Mouse (Mus musculus): ENCODE measurements around the gene Adamts5. TPM values are rescaled to one million over a fixed set of nuclear protein-coding genes. Genes with fewer than 3 reads are reported as not detected.

The Adamts5 gene
- polyA plus RNA-seq, 1 experiment, result 0.16 TPM

DNA sequence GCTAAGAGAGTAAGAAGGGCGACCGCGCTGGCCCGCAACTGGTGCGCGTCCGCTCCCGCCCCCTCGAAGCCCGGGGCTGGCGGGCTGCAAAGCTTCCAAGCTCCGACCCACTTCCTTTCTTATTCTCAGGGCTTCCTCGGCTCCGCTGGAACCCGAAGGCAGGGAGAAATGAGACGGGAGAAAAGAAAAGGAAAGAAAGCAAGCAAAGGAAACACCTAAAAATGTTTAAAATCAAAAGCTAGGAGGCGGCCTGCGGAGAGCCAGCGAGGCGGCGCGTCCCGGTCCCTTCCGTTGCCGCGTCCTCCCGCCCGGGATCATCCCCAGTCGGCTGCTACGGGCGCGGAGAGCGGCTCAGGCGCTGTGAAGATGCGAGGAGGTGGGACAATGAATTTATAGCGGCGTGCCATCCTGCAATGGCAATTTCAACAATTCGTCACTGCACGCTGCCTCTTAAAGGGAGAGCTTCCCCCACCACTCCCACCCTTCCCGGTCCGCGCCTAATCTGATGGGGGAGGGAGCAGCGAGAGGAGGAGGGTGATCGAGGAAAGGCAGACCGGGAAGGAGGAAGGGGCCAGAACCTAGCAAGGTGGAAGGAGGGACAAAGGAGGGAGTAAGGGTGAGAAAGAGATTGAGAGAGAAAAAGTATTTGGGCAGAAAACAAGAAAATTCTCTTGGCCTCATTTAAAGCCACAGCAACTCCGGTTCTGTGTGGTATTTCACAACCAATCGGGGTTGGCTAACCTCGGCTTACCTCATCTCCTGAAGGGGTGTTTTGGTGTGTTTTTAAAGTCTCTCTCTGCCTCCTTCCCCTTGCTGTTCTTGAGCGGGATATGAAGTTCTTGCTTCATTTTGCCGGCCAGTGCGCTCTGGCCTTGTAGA lies 687 bp downstream of the Adamts5 start:
- no peaks in the 10 kb centered on the region for H3K79me2 ChIP-seq (ENCODE audit: control insufficient read depth, insufficient read depth)
- H3K79me3 ChIP-seq (ENCODE audit: low read depth), result no peaks in the 10 kb centered on the region
- H3ac ChIP-seq (ENCODE audit: control insufficient read depth, insufficient read length, low read depth), result peak overlapping the region; percentile 16
- no peaks in the 10 kb centered on the region for H3K36me3 ChIP-seq (ENCODE audit: control insufficient read depth, insufficient read depth)
- no peak overlapping the region for H3K4me3 ChIP-seq (ENCODE audit: insufficient read depth, poor library complexity, severe bottlenecking)
- no peak for TF ChIP-seq CTCF (IDR thresholded peaks at IDR 0.05; ENCODE audit: control insufficient read depth, insufficient read depth, insufficient read length)
- no peak for TF ChIP-seq USF1 (IDR thresholded peaks at IDR 0.05; ENCODE audit: low read depth)
- no peak for TF ChIP-seq MAX (IDR thresholded peaks at IDR 0.05)
- no peak for TF ChIP-seq MYOD1 (IDR thresholded peaks at IDR 0.05; ENCODE audit: control insufficient read depth, insufficient read length, low read depth)
- no peak for TF ChIP-seq FOSL1 (IDR thresholded peaks at IDR 0.05; ENCODE audit: insufficient read depth, low read length, poor library complexity, severe bottlenecking)
- TF ChIP-seq CEBPB (IDR thresholded peaks at IDR 0.05; ENCODE audit: low read depth), result no peak
- H3K27me3 ChIP-seq (ENCODE audit: control insufficient read depth, insufficient read depth, insufficient read length), result no peaks in the 10 kb centered on the region

DNA sequence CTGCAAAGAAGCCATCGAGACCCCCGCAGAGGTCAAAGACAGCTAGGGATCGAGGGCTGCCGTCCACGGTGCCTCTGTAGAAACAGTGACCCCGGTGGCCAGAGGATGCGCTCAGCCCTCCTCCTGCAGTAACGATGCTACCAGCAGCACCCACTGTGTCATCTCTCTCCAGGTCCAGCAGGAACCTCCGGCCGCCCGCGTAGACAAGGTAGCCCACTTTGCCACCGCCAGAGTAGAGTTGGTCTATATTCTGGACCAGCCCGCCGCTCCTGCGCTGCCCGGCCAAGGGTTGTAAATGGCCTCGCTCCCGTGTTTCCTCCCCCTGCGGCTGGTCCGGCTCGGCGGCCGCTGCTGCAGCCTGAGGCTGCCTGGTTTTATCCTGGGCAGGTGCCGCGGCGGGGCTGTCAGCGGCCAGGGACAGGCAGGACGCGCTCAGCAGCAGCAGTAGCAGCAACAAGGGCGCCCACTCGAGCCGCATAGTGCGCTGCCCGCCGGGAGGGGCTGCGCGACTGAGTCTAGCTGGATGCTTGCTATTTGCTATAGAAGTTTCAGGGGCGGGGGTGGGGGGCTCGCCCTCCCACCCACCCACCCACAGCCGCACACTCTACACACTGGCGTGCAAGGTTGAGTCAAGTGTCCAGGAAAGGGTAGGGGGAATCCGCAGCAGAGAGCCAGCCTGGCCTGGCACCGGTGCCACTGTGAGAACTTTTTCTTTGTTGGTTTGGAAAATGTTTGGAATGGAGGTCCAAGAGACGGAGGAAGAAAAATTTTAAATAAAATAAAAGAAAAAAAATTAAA lies 1.6 kb downstream of the Adamts5 start:
- H3K36me3 ChIP-seq (ENCODE audit: control insufficient read depth, insufficient read depth), result no peaks in the 10 kb centered on the region
- no peak for TF ChIP-seq FOSL1 (IDR thresholded peaks at IDR 0.05; ENCODE audit: insufficient read depth, low read length, poor library complexity, severe bottlenecking)
- no peak for TF ChIP-seq CEBPB (IDR thresholded peaks at IDR 0.05; ENCODE audit: low read depth)
- TF ChIP-seq MYOG (IDR thresholded peaks at IDR 0.05; ENCODE audit: control insufficient read depth, extremely low read depth, insufficient read length), result no peak
- no peak for TF ChIP-seq USF1 (IDR thresholded peaks at IDR 0.05; ENCODE audit: low read depth)
- no peak for TF ChIP-seq MAX (IDR thresholded peaks at IDR 0.05)
- no peak for TF ChIP-seq CTCF (IDR thresholded peaks at IDR 0.05; ENCODE audit: control insufficient read depth, insufficient read depth, insufficient read length)
- TF ChIP-seq MYOD1 (IDR thresholded peaks at IDR 0.05; ENCODE audit: control insufficient read depth, insufficient read length, low read depth), result no peak
- H3K4me3 ChIP-seq (ENCODE audit: insufficient read depth, poor library complexity, severe bottlenecking), result no peak overlapping the region
- no peaks in the 10 kb centered on the region for H3K79me2 ChIP-seq (ENCODE audit: control insufficient read depth, insufficient read depth)
- no peaks in the 10 kb centered on the region for H3K79me3 ChIP-seq (ENCODE audit: low read depth)
- peak overlapping the region; percentile 14 for H3ac ChIP-seq (ENCODE audit: control insufficient read depth, insufficient read length, low read depth)
- no peaks in the 10 kb centered on the region for H3K27me3 ChIP-seq (ENCODE audit: control insufficient read depth, insufficient read depth, insufficient read length)

DNA sequence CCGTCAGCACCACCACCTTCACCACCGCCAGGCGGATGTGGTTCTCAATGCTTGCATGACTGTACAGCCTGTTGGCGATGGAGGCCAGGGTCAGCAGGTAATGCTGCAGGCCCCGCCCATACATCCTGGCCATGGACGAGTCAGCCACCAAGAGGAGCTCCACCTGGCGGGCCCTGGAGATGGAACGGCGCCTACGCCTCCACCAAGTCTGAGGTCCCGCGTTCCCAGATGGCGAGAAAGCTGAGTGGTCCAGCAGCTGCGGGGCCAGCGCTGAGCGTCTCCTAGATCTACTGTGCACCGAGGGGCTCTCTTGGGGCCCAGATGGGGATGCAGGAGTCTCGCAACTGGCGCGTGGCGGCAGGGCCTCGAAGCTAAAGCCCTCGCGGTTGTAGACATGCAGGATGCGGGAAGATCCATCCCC lies 2.3 kb downstream of the Adamts5 start:
- H3K36me3 ChIP-seq (ENCODE audit: control insufficient read depth, insufficient read depth), result no peaks in the 10 kb centered on the region
- no peak overlapping the region for H3ac ChIP-seq (ENCODE audit: control insufficient read depth, insufficient read length, low read depth)
- no peaks in the 10 kb centered on the region for H3K79me3 ChIP-seq (ENCODE audit: low read depth)
- TF ChIP-seq CEBPB (IDR thresholded peaks at IDR 0.05; ENCODE audit: low read depth), result no peak
- no peak for TF ChIP-seq USF1 (IDR thresholded peaks at IDR 0.05; ENCODE audit: low read depth)
- TF ChIP-seq CTCF (IDR thresholded peaks at IDR 0.05; ENCODE audit: control insufficient read depth, insufficient read depth, insufficient read length), result no peak
- TF ChIP-seq FOSL1 (IDR thresholded peaks at IDR 0.05; ENCODE audit: insufficient read depth, low read length, poor library complexity, severe bottlenecking), result no peak
- TF ChIP-seq MAX (IDR thresholded peaks at IDR 0.05), result no peak
- TF ChIP-seq MYOD1 (IDR thresholded peaks at IDR 0.05; ENCODE audit: control insufficient read depth, insufficient read length, low read depth), result no peak
- no peak for TF ChIP-seq MYOG (IDR thresholded peaks at IDR 0.05; ENCODE audit: control insufficient read depth, extremely low read depth, insufficient read length)
- no peaks in the 10 kb centered on the region for H3K79me2 ChIP-seq (ENCODE audit: control insufficient read depth, insufficient read depth)
- H3K4me3 ChIP-seq (ENCODE audit: insufficient read depth, poor library complexity, severe bottlenecking), result no peak overlapping the region
- no peaks in the 10 kb centered on the region for H3K27me3 ChIP-seq (ENCODE audit: control insufficient read depth, insufficient read depth, insufficient read length)

DNA sequence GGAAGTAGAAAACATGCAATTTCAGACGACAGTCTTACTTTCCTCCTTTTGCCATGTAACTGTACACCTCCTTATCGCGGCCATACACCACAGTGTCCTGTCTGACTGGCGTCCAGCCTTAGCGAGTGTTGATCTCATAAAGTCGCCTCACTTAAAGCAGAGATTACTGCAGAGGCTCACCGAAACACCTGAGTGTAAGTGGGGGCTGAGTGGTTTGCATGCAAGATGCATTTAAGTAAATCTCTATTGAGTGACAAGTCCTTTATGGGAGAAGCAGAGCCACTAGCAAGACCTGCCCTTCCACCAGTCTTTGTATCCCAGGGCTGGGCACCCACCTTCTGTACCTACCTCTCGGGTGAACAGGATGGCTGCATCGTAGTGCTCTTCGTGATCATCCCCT lies 2.8 kb downstream of the Adamts5 start:
- H3K27me3 ChIP-seq (ENCODE audit: control insufficient read depth, insufficient read depth, insufficient read length), result no peaks in the 10 kb centered on the region
- no peaks in the 10 kb centered on the region for H3K79me2 ChIP-seq (ENCODE audit: control insufficient read depth, insufficient read depth)
- H3ac ChIP-seq (ENCODE audit: control insufficient read depth, insufficient read length, low read depth), result no peak overlapping the region
- no peaks in the 10 kb centered on the region for H3K79me3 ChIP-seq (ENCODE audit: low read depth)
- H3K4me3 ChIP-seq (ENCODE audit: insufficient read depth, poor library complexity, severe bottlenecking), result no peak overlapping the region
- TF ChIP-seq FOSL1 (IDR thresholded peaks at IDR 0.05; ENCODE audit: insufficient read depth, low read length, poor library complexity, severe bottlenecking), result no peak
- no peak for TF ChIP-seq CTCF (IDR thresholded peaks at IDR 0.05; ENCODE audit: control insufficient read depth, insufficient read depth, insufficient read length)
- TF ChIP-seq MYOD1 (IDR thresholded peaks at IDR 0.05; ENCODE audit: control insufficient read depth, insufficient read length, low read depth), result no peak
- TF ChIP-seq MYOG (IDR thresholded peaks at IDR 0.05; ENCODE audit: control insufficient read depth, extremely low read depth, insufficient read length), result no peak
- TF ChIP-seq CEBPB (IDR thresholded peaks at IDR 0.05; ENCODE audit: low read depth), result no peak
- TF ChIP-seq MAX (IDR thresholded peaks at IDR 0.05), result no peak
- TF ChIP-seq USF1 (IDR thresholded peaks at IDR 0.05; ENCODE audit: low read depth), result no peak
- H3K36me3 ChIP-seq (ENCODE audit: control insufficient read depth, insufficient read depth), result no peaks in the 10 kb centered on the region

DNA sequence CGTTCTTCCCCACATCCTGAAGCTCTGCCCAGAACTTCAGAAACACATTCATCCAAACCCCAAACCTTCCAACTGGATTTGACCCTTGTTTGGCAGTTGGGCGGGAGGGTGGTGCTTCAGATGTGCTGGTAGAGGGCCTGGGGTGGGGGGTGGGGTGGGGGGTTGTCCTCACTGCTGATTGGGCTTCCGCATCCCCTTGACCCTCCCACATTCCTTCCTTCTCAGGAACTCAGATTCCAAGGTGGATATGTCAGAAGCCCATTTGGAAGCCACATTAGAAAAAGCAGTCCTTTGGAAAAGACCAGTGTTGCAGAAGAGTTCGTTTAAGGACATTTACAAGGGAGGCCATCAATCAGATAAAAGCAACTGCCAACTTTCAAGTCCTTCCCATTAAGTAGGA lies 3.2 kb downstream of the Adamts5 start:
- Histone ChIP-seq H3ac (ENCODE audit: control insufficient read depth, insufficient read length, low read depth) (no peak overlapping the region), H3K4me3 (ENCODE audit: insufficient read depth, poor library complexity, severe bottlenecking) (no peak overlapping the region), H3K79me3 (ENCODE audit: low read depth) (no peaks in the 10 kb centered on the region), H3K27me3 (ENCODE audit: control insufficient read depth, insufficient read depth, insufficient read length) (no peaks in the 10 kb centered on the region), H3K36me3 (ENCODE audit: control insufficient read depth, insufficient read depth) (no peaks in the 10 kb centered on the region), H3K79me2 (ENCODE audit: control insufficient read depth, insufficient read depth) (no peaks in the 10 kb centered on the region)
- no peak for TF ChIP-seq MYOG (IDR thresholded peaks at IDR 0.05; ENCODE audit: control insufficient read depth, extremely low read depth, insufficient read length)
- no peak for TF ChIP-seq CEBPB (IDR thresholded peaks at IDR 0.05; ENCODE audit: low read depth)
- no peak for TF ChIP-seq FOSL1 (IDR thresholded peaks at IDR 0.05; ENCODE audit: insufficient read depth, low read length, poor library complexity, severe bottlenecking)
- TF ChIP-seq MAX (IDR thresholded peaks at IDR 0.05), result no peak
- no peak for TF ChIP-seq USF1 (IDR thresholded peaks at IDR 0.05; ENCODE audit: low read depth)
- no peak for TF ChIP-seq CTCF (IDR thresholded peaks at IDR 0.05; ENCODE audit: control insufficient read depth, insufficient read depth, insufficient read length)
- no peak for TF ChIP-seq MYOD1 (IDR thresholded peaks at IDR 0.05; ENCODE audit: control insufficient read depth, insufficient read length, low read depth)
